Mouse (Mus musculus): ENCODE results near the gene Hist1h1a. TPM values are rescaled to one million over a fixed set of nuclear protein-coding genes. Genes with fewer than 3 reads are reported as not detected.

Gene Hist1h1a
- 13.8 and 15.6 TPM in 2 replicates for polyA plus RNA-seq (2012; rRNA removed)

GRCm38 (mm10) chr13:23763586-23764323 lies at the start of gene Hist1h1a:
Gene Hist1h1a, plus strand, starts transcription at chr13:23763666.

DNA sequence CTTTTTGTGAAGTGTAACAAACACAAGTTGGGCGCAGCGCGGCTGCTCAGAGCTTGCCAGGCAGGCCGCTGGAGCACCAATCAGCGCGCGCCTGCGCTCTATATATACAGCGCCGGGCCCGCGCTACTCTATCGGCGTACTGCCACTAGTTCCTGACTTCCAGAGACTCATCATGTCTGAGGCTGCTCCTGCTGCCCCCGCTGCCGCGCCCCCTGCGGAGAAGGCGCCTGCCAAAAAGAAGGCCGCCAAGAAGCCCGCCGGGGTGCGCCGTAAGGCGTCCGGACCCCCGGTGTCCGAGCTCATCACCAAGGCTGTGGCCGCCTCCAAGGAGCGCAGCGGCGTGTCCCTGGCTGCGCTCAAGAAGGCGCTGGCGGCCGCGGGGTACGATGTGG lies 24.8 kb upstream of the Hist1h1a start, which contains the start of gene Hist1h1c:
Gene Hist1h1c (plus strand): TSS at position 132 of the 392 bp plus-strand sequence.

GRCm38 (mm10) chr13:23745381-23746161 lies 17.9 kb upstream of the Hist1h1a start, which contains the start of gene Hist1h3c:
Gene Hist1h3c, minus strand, starts transcription at chr13:23745602.

DNA sequence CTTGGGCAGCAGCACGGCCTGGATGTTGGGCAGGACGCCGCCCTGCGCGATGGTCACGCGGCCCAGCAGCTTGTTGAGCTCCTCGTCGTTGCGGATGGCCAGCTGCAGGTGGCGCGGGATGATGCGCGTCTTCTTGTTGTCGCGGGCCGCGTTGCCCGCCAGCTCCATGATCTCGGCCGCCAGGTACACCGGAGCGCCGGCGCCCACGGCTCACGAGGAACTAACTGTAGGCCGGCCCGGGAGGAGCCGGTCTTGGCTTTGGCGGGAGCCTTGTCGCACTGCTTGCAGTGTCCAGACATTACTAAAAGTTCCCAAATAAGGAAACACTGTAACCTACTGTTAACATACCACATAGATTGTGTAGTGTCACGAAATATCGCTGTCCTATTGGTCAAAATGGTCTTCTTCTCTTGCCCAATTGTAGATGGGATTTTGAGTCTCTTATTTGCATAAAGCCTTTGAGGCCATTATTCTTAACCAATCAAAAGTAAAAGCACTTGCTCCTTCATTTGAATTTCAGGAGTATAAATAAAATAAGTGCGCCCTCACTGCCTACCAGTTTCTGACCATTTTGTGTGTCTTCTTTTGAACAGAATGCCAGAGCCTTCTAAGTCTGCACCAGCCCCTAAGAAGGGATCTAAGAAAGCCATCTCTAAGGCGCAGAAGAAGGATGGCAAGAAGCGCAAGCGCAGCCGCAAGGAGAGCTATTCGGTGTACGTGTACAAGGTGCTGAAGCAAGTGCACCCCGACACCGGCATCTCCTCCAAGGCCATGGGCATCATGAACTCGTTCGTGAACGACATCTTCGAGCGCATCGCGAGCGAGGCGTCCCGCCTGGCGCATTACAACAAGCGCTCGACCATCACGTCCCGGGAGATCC lies 17.0 kb upstream of the Hist1h1a start, which contains the start of gene Hist1h2bb:
Gene Hist1h2bb (plus strand): TSS at position 534 of the 880 bp plus-strand sequence.

GRCm38 (mm10) chr13:23750839-23751477 lies 12.5 kb upstream of the Hist1h1a start, which contains the start of gene Hist1h2ab:
Gene Hist1h2ab, plus strand, starts transcription at chr13:23751126.

DNA sequence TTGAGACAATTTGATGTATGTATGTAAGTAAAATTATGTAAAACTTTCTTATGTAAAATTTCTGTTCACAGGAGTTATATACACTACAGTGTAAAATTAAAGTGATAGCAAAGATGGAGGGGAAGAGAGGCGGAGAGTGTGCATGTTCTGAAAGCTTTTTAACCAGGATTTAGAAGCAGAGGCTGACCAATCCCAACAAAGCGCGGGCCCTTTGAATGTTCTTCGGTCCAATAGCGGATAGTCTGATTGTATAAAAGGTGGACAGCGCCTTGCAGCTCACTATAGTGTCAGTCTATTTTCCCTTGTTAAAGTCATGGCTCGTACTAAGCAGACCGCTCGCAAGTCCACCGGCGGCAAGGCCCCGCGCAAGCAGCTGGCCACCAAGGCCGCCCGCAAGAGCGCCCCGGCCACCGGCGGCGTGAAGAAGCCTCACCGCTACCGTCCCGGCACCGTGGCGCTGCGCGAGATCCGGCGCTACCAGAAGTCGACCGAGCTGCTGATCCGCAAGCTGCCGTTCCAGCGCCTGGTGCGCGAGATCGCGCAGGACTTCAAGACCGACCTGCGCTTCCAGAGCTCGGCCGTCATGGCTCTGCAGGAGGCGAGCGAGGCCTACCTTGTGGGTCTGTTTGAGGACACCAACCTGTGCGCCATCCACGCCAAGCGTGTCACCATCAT lies 11.3 kb upstream of the Hist1h1a start, which contains the start of gene Hist1h3b:
Gene Hist1h3b (plus strand): TSS at position 201 of the 675 bp plus-strand sequence.

DNA sequence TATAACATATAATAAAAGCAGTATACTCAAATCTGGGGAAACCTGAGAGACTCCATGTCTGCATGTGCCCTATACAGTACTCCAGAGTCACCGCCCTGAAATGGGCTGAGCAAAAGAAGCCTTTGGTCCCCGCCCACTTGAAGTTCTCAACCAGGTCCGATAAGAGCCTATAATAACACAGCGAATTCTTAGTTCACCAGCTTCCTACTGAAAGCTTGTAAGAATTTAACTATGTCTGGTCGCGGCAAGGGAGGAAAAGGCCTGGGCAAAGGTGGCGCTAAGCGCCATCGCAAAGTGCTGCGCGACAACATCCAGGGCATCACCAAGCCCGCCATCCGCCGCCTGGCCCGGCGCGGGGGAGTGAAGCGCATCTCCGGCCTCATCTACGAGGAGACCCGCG lies 6.7 kb upstream of the Hist1h1a start, which contains the start of gene Hist1h4b:
Gene Hist1h4b (plus strand): TSS at position 224 of the 400 bp plus-strand sequence.

DNA sequence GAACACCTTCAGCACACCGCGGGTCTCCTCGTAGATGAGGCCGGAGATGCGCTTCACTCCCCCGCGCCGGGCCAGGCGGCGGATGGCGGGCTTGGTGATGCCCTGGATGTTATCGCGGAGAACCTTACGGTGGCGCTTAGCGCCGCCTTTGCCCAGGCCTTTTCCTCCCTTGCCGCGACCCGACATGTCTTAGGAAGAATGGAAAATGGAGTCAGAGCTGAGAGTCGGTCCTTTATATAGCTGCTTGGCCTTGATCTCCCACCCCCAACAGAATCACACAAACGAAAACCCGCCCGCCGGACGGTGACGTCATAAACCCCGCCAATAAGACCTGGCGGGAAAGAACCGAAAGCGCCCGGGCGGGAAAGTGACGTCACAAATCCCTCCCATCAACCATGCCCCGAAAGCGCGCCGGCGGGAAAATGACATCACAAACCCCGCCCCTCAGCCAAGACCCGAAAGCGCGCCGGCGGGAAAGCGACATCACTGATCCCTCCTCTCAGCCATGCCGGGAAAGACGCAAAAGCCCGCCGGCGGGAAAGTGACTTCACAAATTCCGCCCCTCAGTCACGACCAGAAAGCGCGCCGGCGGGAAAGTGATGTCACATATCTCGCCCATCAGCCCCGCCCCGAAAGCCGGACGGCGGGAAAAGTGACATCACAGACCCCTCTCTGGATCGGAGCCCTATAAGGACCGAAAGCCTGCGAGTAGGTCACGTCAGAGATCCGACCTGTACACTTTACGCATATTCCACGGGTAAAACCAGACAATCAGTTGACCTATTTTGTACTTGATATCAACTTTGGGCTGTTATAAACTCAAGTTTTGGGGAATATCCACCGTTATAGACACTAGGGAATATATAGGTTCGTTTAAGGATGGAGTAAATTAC lies 2.2 kb upstream of the Hist1h1a start, which contains the start of gene Hist1h4a:
Gene Hist1h4a (minus strand): TSS at position 259 of the 893 bp plus-strand sequence.

GRCm38 (mm10) chr13:23761871-23762821 lies 1.3 kb upstream of the Hist1h1a start, which contains the start of gene Hist1h3a:
Gene Hist1h3a, minus strand, starts transcription at chr13:23762386.

GRCm38 (mm10) chr13:23769613-23770012 lies 6.1 kb downstream of the Hist1h1a start, which contains the start of gene Trim38:
Gene Trim38, plus strand, starts transcription at chr13:23769913.

DNA sequence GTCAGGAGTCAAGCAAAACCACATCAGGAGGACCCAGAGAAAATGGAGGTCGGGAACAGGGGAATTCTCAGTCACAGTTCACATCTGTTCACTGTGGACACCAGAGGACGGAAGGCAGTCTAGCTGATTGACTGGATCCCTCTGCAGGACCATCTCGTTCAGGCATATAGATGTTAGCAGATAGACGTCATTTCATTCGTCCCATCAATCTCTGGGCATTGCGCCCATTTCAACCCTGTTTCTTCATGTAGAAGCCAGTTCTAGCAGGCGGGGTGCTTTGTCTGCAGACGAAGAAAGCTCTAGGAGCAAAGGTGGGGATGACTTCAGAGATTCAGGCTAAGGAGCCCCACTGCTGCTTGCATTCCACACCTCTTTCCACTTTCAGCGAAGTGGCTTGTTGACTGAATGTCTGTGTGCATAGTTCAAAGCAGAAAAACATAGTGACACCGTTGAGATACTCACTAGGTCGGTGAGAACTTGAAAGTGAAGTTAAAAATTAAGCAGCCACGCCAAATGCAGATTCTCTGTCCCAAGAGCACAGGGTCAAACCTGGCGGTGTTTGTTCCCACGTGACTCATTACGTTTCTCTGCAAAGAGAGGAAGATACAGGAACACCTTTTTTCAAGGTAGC lies 43.1 kb downstream of the Hist1h1a start, which contains the start of gene Slc17a2:
Gene Slc17a2 (plus strand): TSS at position 572 of the 631 bp plus-strand sequence.

Other genes with a start within 250 kb of the Hist1h1a start
- 20.0 and 22.7 TPM in 2 replicates for gene Hist1h4h, start 232.6 kb upstream of the Hist1h1a start, polyA plus RNA-seq (2012; rRNA removed)
- 254 and 365 TPM in 2 replicates for gene Hist1h2af, start 229.8 kb upstream of the Hist1h1a start, polyA plus RNA-seq (2012; rRNA removed)
- 40.7 and 47.0 TPM in 2 replicates for gene Hist1h3g, start 228.2 kb upstream of the Hist1h1a start, polyA plus RNA-seq (2012; rRNA removed)
- gene Hist1h2bh, start 220.3 kb upstream of the Hist1h1a start, polyA plus RNA-seq (2012; rRNA removed), result 6.3 and 6.5 TPM in 2 replicates
- 4.4 and 4.5 TPM in 2 replicates for gene Hist1h3f, start 219.6 kb upstream of the Hist1h1a start, polyA plus RNA-seq (2012; rRNA removed)
- 19.0 and 21.1 TPM in 2 replicates for gene Hist1h4f, start 212.0 kb upstream of the Hist1h1a start, polyA plus RNA-seq (2012; rRNA removed)
- gene Hist1h1d, start 210.4 kb upstream of the Hist1h1a start, polyA plus RNA-seq (2012; rRNA removed), result 0.66 and 0.96 TPM in 2 replicates
- 24.2 and 24.8 TPM in 2 replicates for gene Hist1h3e, start 201.3 kb upstream of the Hist1h1a start, polyA plus RNA-seq (2012; rRNA removed)
- gene Hist1h2ae, start 192.4 kb upstream of the Hist1h1a start, polyA plus RNA-seq (2012; rRNA removed), result 11.7 and 13.2 TPM in 2 replicates
- 35.1 and 41.0 TPM in 2 replicates for gene Hist1h2bg, start 192.3 kb upstream of the Hist1h1a start, polyA plus RNA-seq (2012; rRNA removed)
- gene Hist1h2bf, start 189.5 kb upstream of the Hist1h1a start, polyA plus RNA-seq (2012; rRNA removed), result 12.1 and 12.6 TPM in 2 replicates
- gene Hist1h2ad, start 189.3 kb upstream of the Hist1h1a start, polyA plus RNA-seq (2012; rRNA removed), result 8.7 and 8.8 TPM in 2 replicates
- gene Hist1h3d, start 187.9 kb upstream of the Hist1h1a start, polyA plus RNA-seq (2012; rRNA removed), result 19.8 and 22.5 TPM in 2 replicates
- 7.9 and 8.2 TPM in 2 replicates for gene Hist1h4d, start 182.1 kb upstream of the Hist1h1a start, polyA plus RNA-seq (2012; rRNA removed)
- gene Hist1h2be, start 142.5 kb upstream of the Hist1h1a start, polyA plus RNA-seq (2012; rRNA removed), result 2.9 and 3.1 TPM in 2 replicates
- 7.8 and 10.5 TPM in 2 replicates for gene Hist1h1e, start 141.1 kb upstream of the Hist1h1a start, polyA plus RNA-seq (2012; rRNA removed)
- 1.2 and 1.3 TPM in 2 replicates for gene Hist1h2ac, start 79.7 kb upstream of the Hist1h1a start, polyA plus RNA-seq (2012; rRNA removed)
- 75.9 and 78.5 TPM in 2 replicates for gene Hist1h2bc, start 79.5 kb upstream of the Hist1h1a start, polyA plus RNA-seq (2012; rRNA removed)
- 0.13 TPM in 1 of 2 replicates, not detected in the other for gene Hist1h1t, start 67.9 kb upstream of the Hist1h1a start, polyA plus RNA-seq (2012; rRNA removed)
- gene Hist1h4c, start 65.2 kb upstream of the Hist1h1a start, polyA plus RNA-seq (2012; rRNA removed), result 5.9 TPM in 2 replicates
- 2.5 and 4.1 TPM in 2 replicates for gene Hfe, start 52.8 kb upstream of the Hist1h1a start, polyA plus RNA-seq (2012; rRNA removed)
- 41.5 and 49.3 TPM in 2 replicates for gene Hist1h1c, start 24.9 kb upstream of the Hist1h1a start, polyA plus RNA-seq (2012; rRNA removed)
- gene Hist1h3c, start 18.1 kb upstream of the Hist1h1a start, polyA plus RNA-seq (2012; rRNA removed), result 38.4 and 43.0 TPM in 2 replicates
- 15.4 and 18.8 TPM in 2 replicates for gene Hist1h2bb, start 16.9 kb upstream of the Hist1h1a start, polyA plus RNA-seq (2012; rRNA removed)
- gene Hist1h2ab, start 12.5 kb upstream of the Hist1h1a start, polyA plus RNA-seq (2012; rRNA removed), result 38.0 and 42.8 TPM in 2 replicates
- 36.3 and 37.0 TPM in 2 replicates for gene Hist1h3b, start 11.4 kb upstream of the Hist1h1a start, polyA plus RNA-seq (2012; rRNA removed)
- gene Hist1h4b, start 6.7 kb upstream of the Hist1h1a start, polyA plus RNA-seq (2012; rRNA removed), result 20.1 and 25.1 TPM in 2 replicates
- gene Hist1h4a, start 2.4 kb upstream of the Hist1h1a start, polyA plus RNA-seq (2012; rRNA removed), result 10.7 and 12.1 TPM in 2 replicates
- gene Hist1h3a, start 1.3 kb upstream of the Hist1h1a start, polyA plus RNA-seq (2012; rRNA removed), result 32.0 and 44.7 TPM in 2 replicates
- 0.01 and 0.02 TPM in 2 replicates for gene Trim38, start 6.2 kb downstream of the Hist1h1a start, polyA plus RNA-seq (2012; rRNA removed)
- 0.92 and 1.1 TPM in 2 replicates for gene Slc17a2, start 43.3 kb downstream of the Hist1h1a start, polyA plus RNA-seq (2012; rRNA removed)
- gene Slc17a3, start 75.8 kb downstream of the Hist1h1a start, polyA plus RNA-seq (2012; rRNA removed), result 2.9 and 3.4 TPM in 2 replicates
- 0.07 and 0.14 TPM in 2 replicates for gene Slc17a1, start 104.1 kb downstream of the Hist1h1a start, polyA plus RNA-seq (2012; rRNA removed)
- 0.03 and 0.05 TPM in 2 replicates for gene Slc17a4, start 151.3 kb downstream of the Hist1h1a start, polyA plus RNA-seq (2012; rRNA removed)
- gene Hist1h2ba, start 170.5 kb downstream of the Hist1h1a start, polyA plus RNA-seq (2012; rRNA removed), result not detected in 2 replicates
- not detected in 2 replicates for gene Hist1h2aa, start 170.8 kb downstream of the Hist1h1a start, polyA plus RNA-seq (2012; rRNA removed)
- gene Scgn, start 227.5 kb downstream of the Hist1h1a start, polyA plus RNA-seq (2012; rRNA removed), result not detected in 2 replicates